Mouse (Mus musculus) embryonic fibroblast, embryonic 13.5 days (primary cell): ENCODE data around the gene Frmpd2. TPM values are rescaled to one million over a fixed set of nuclear protein-coding genes. Genes with fewer than 3 reads are reported as not detected.
A peak's percentile ranks its signal among the peaks of the same experiment; 100 is the strongest.
"Not testable (repeated sequence)": the region's sequence is repeated elsewhere in the genome, so short reads cannot be mapped to it uniquely, and the experiment has no call there.

Source experiments
- H3K27ac ChIP-seq: 2 replicates; pipeline ENCODE4 v1.5.1; 2012; ENCODE audit warnings: low read length, control low read depth, inconsistent platforms; ENCODE audit not compliant: insufficient read depth
- H3K4me1 ChIP-seq: 2 replicates; pipeline ENCODE4 v1.6.1; 2011; ENCODE audit warnings: low read length; ENCODE audit not compliant: control insufficient read depth, insufficient read depth
- H3K4me3 ChIP-seq: 2 replicates; pipeline ENCODE4 v1.5.1; 2011; ENCODE audit warnings: mild to moderate bottlenecking, control low read depth, low read length; ENCODE audit not compliant: insufficient read depth
- CTCF ChIP-seq: IDR thresholded peaks from 2 replicates; pipeline ENCODE4 v1.5.1; 2011; ENCODE audit warnings: mild to moderate bottlenecking, control low read depth, low read length, moderate library complexity, borderline replicate concordance; ENCODE audit not compliant: insufficient read depth
- POLR2A ChIP-seq: IDR thresholded peaks from 2 replicates; pipeline ENCODE4 v1.6.1; 2011; ENCODE audit warnings: low read depth, mild to moderate bottlenecking, control low read depth, low read length, moderate library complexity
- polyA plus RNA-seq: library from polyadenylated mRNA; stranded (reverse); fragments of >200 nt; gene quantifications from 2 replicates; pipeline ENCODE4 v1.2.4, GENCODE M21; 2011; ENCODE audit warnings: low read depth; ENCODE audit not compliant: missing spikeins, insufficient read length

The Frmpd2 gene
- not detected in 2 replicates for polyA plus RNA-seq

- H3K27ac ChIP-seq = no peak within 1 kb of the TSS
- no peaks in the 10 kb centered on the region for H3K4me1 ChIP-seq
- no peak within 1 kb of the TSS for H3K4me3 ChIP-seq
- TF ChIP-seq POLR2A (no peak), CTCF (no peak)
Observed at GRCm38 (mm10) chr14:33471331-33471730, at the start of gene Frmpd2. TSS of gene Frmpd2 (plus strand) at chr14:33471696.

- H3K4me3 ChIP-seq = no peak overlapping the region
- H3K27ac ChIP-seq = no peak overlapping the region
- TF ChIP-seq POLR2A (no peak), CTCF (no peak)
- H3K4me1 ChIP-seq = no peaks in the 10 kb centered on the region
Observed at GRCm38 (mm10) chr14:33423003-33423402, 48.5 kb upstream of the Frmpd2 start.

- Histone ChIP-seq H3K4me3 (no peak overlapping the region), H3K4me1 (no peaks in the 10 kb centered on the region), H3K27ac (no peak overlapping the region)
- TF ChIP-seq CTCF (no peak), POLR2A (no peak)
Observed at GRCm38 (mm10) chr14:33424124-33424523, 47.4 kb upstream of the Frmpd2 start.

GRCm38 (mm10) chr14:33432485-33432884 lies 39.0 kb upstream of the Frmpd2 start:
- H3K4me1 ChIP-seq, H3K27ac ChIP-seq, H3K4me3 ChIP-seq: not testable (repeated sequence)

GRCm38 (mm10) chr14:33443780-33444179 lies 27.7 kb upstream of the Frmpd2 start:
- no peak overlapping the region for H3K27ac ChIP-seq
- H3K4me3 ChIP-seq = no peak overlapping the region
- TF ChIP-seq POLR2A = no peak
- no peak for TF ChIP-seq CTCF
- H3K4me1 ChIP-seq = 0 out of 2 replicates have a peak, but pooled peaks cover 4% of the 10 kb centered on the region

GRCm38 (mm10) chr14:33445962-33446361 lies 25.5 kb upstream of the Frmpd2 start:
- TF ChIP-seq POLR2A (no peak), CTCF (no peak)
- Histone ChIP-seq H3K4me3 (peak overlapping the region; percentile 97), H3K27ac (no peak overlapping the region), H3K4me1 (0 out of 2 replicates have a peak, but pooled peaks cover 4% of the 10 kb centered on the region)

- Histone ChIP-seq H3K27ac (no peak overlapping the region), H3K4me3 (peak overlapping the region; percentile 97), H3K4me1 (0 out of 2 replicates have a peak, but pooled peaks cover 4% of the 10 kb centered on the region)
- TF ChIP-seq POLR2A (no peak), CTCF (no peak)
Observed at GRCm38 (mm10) chr14:33446561-33447023, 24.9 kb upstream of the Frmpd2 start.

- H3K4me1 ChIP-seq = 0 out of 2 replicates have a peak, but pooled peaks cover 4% of the 10 kb centered on the region
- H3K4me3 ChIP-seq = peak within 1 kb of the TSS; percentile 97
- TF ChIP-seq POLR2A = peak; percentile 90
- TF ChIP-seq CTCF = no peak
- no peak within 1 kb of the TSS for H3K27ac ChIP-seq
Observed at GRCm38 (mm10) chr14:33447027-33447569, 24.4 kb upstream of the Frmpd2 start, which contains the start of gene Mapk8. TSS of gene Mapk8 (minus strand) at chr14:33447158.

GRCm38 (mm10) chr14:33448276-33448675 lies 23.2 kb upstream of the Frmpd2 start:
- Histone ChIP-seq H3K4me1 (0 out of 2 replicates have a peak, but pooled peaks cover 4% of the 10 kb centered on the region), H3K27ac (no peak overlapping the region), H3K4me3 (no peak overlapping the region)
- TF ChIP-seq CTCF (no peak), POLR2A (no peak)

GRCm38 (mm10) chr14:33449296-33449840 lies 22.1 kb upstream of the Frmpd2 start:
- H3K4me3 ChIP-seq = no peak overlapping the region
- TF ChIP-seq CTCF (no peak), POLR2A (no peak)
- H3K27ac ChIP-seq = no peak overlapping the region
- H3K4me1 ChIP-seq = no peaks in the 10 kb centered on the region

GRCm38 (mm10) chr14:33450331-33450730 lies 21.2 kb upstream of the Frmpd2 start:
- Histone ChIP-seq H3K27ac (no peak overlapping the region), H3K4me3 (no peak overlapping the region), H3K4me1 (no peaks in the 10 kb centered on the region)
- TF ChIP-seq POLR2A = no peak
- TF ChIP-seq CTCF = no peak
